Comparison of ENCODE assay signal across 7 mouse cellular contexts in genomic region chr8:20261452-20262181, GRCm38 (mm10).
DNase-seq lines count a peak whose midpoint lies in the region; ATAC-seq lines count a peak whose summit lies in the region.
"Not testable (repeated sequence)": the region's sequence is repeated elsewhere in the genome, so short reads cannot be mapped to it uniquely, and the experiment has no call there.

No protein-coding gene starts in this region.

- H3K36me3 ChIP-seq in forebrain, embryonic 12.5 days (replicated peaks); hindbrain, embryonic 16.5 days (ENCODE audit: control insufficient read depth, insufficient read depth, low read length); kidney, embryonic 15.5 days; lung, embryonic 16.5 days (ENCODE audit: control insufficient read depth, insufficient read depth, low read length); midbrain, embryonic 15.5 days (replicated peaks); neural tube, embryonic 15.5 days: not testable (repeated sequence)

- not testable (repeated sequence) for H3K4me3 ChIP-seq in forebrain, embryonic 12.5 days (replicated peaks); hindbrain, embryonic 16.5 days (ENCODE audit: low read length); kidney, embryonic 15.5 days (replicated peaks); lung, embryonic 16.5 days (ENCODE audit: low read length); midbrain, embryonic 15.5 days; neural tube, embryonic 15.5 days (replicated peaks)

- H3K9me3 ChIP-seq in forebrain, embryonic 12.5 days; hindbrain, embryonic 16.5 days (ENCODE audit: control insufficient read depth, low read length); kidney, embryonic 15.5 days (replicated peaks); lung, embryonic 16.5 days (ENCODE audit: control insufficient read depth, low read length); midbrain, embryonic 15.5 days; neural tube, embryonic 15.5 days (replicated peaks): not testable (repeated sequence)

- H3K4me1 ChIP-seq in forebrain, embryonic 12.5 days; hindbrain, embryonic 16.5 days (ENCODE audit: control insufficient read depth, insufficient read depth, low read depth, low read length); kidney, embryonic 15.5 days; lung, embryonic 16.5 days (replicated peaks; ENCODE audit: control insufficient read depth, insufficient read depth, low read length); midbrain, embryonic 15.5 days; neural tube, embryonic 15.5 days: not testable (repeated sequence)

- peak; percentile 87 for DNase-seq in heart, adult 11 months

- not testable (repeated sequence) for H3K27ac ChIP-seq in forebrain, embryonic 12.5 days; hindbrain, embryonic 16.5 days (ENCODE audit: low read depth, low read length); kidney, embryonic 15.5 days; lung, embryonic 16.5 days (ENCODE audit: low read length); midbrain, embryonic 15.5 days; neural tube, embryonic 15.5 days (replicated peaks)

- 64% methylated on average over 6 of the region's 9 CpGs for WGBS in forebrain, embryonic 12.5 days
- WGBS in hindbrain, embryonic 16.5 days = 68% methylated on average over 5 of the region's 9 CpGs
- 45% methylated on average over 7 of the region's 9 CpGs for WGBS in kidney, embryonic 15.5 days
- WGBS in lung, embryonic 16.5 days = 52% methylated on average over 5 of the region's 9 CpGs
- WGBS in midbrain, embryonic 15.5 days = 51% methylated on average over 7 of the region's 9 CpGs
- WGBS in neural tube, embryonic 15.5 days = 61% methylated on average over 6 of the region's 9 CpGs

- H3K4me2 ChIP-seq in forebrain, embryonic 12.5 days; hindbrain, embryonic 16.5 days (ENCODE audit: low read length); kidney, embryonic 15.5 days; lung, embryonic 16.5 days (ENCODE audit: low read depth, low read length); midbrain, embryonic 15.5 days; neural tube, embryonic 15.5 days: not testable (repeated sequence)

- H3K27me3 ChIP-seq in forebrain, embryonic 12.5 days; hindbrain, embryonic 16.5 days (replicated peaks; ENCODE audit: control insufficient read depth, insufficient read depth, low read length); kidney, embryonic 15.5 days; lung, embryonic 16.5 days (ENCODE audit: control insufficient read depth, insufficient read depth, low read depth, low read length); midbrain, embryonic 15.5 days (replicated peaks); neural tube, embryonic 15.5 days (replicated peaks): not testable (repeated sequence)

- not testable (repeated sequence) for H3K9ac ChIP-seq in forebrain, embryonic 12.5 days; hindbrain, embryonic 16.5 days (ENCODE audit: low read depth, low read length); kidney, embryonic 15.5 days; lung, embryonic 16.5 days (ENCODE audit: low read length); midbrain, embryonic 15.5 days; neural tube, embryonic 15.5 days (replicated peaks)

- peak; percentile 51; the same call in 1 of the 2 replicates for ATAC-seq in forebrain, embryonic 12.5 days (ENCODE audit: low FRiP score)
- ATAC-seq in hindbrain, embryonic 16.5 days = peak; percentile 54; the same call in 1 of the 2 replicates
- peak; percentile 74; the same call in 1 of the 2 replicates for ATAC-seq in kidney, embryonic 15.5 days (replicated peaks; ENCODE audit: low FRiP score)
- peak; percentile 31; the same call in 1 of the 2 replicates for ATAC-seq in lung, embryonic 16.5 days (ENCODE audit: low read depth)
- peak; percentile 76; the same call in 1 of the 2 replicates for ATAC-seq in midbrain, embryonic 15.5 days (replicated peaks)
- peak; percentile 70 for ATAC-seq in neural tube, embryonic 15.5 days (ENCODE audit: low FRiP score)
